Mouse (Mus musculus): Measurements from ENCODE around the gene Taar8b. TPM values are rescaled to one million over a fixed set of nuclear protein-coding genes. Genes with fewer than 3 reads are reported as not detected.

The Taar8b gene
- total RNA-seq, 2 experiments from 2014 or later, result not detected

GRCm38 (mm10) chr10:24049210-24049609, 42.9 kb downstream of the Taar8b start, which contains the start of gene Taar7f:
Gene Taar7f, plus strand, starts transcription at chr10:24049510.
- intact Hi-C loops (cut with DNase I), result no loop called here
- no peak for DNase-seq

Other genes with a start within 250 kb of the Taar8b start
- gene Vnn3, start 240.8 kb downstream of the Taar8b start, total RNA-seq (2021), result under 1 TPM in 1 of 2 experiments, not detected in 1; 0.20 TPM
- gene Vnn1, start 197.6 kb downstream of the Taar8b start, total RNA-seq (2021), result under 1 TPM; 0.32 to 0.38 TPM
- gene Taar1, start 171.9 kb downstream of the Taar8b start, total RNA-seq (2021), result not detected
- not detected for gene Taar2, start 153.7 kb downstream of the Taar8b start, total RNA-seq (2021)
- not detected for gene Taar3, start 142.7 kb downstream of the Taar8b start, total RNA-seq (2021)
- not detected for gene Taar4, start 131.8 kb downstream of the Taar8b start, total RNA-seq (2021)
- not detected for gene Taar5, start 121.6 kb downstream of the Taar8b start, total RNA-seq (2021)
- not detected for gene Taar6, start 106.6 kb downstream of the Taar8b start, total RNA-seq (2021)
- gene Taar7a, start 98.8 kb downstream of the Taar8b start, total RNA-seq (2021), result not detected
- gene Taar7b, start 92.4 kb downstream of the Taar8b start, total RNA-seq (2021), result not detected
- gene Taar7d, start 65.1 kb downstream of the Taar8b start, total RNA-seq (2021), result not detected
- not detected for gene Taar7e, start 54.7 kb downstream of the Taar8b start, total RNA-seq (2021)
- gene Taar7f, start 42.8 kb downstream of the Taar8b start, total RNA-seq (2021), result not detected
- not detected for gene Taar8a, start 15.8 kb downstream of the Taar8b start, total RNA-seq (2021)
- gene Taar8c, start 9.6 kb upstream of the Taar8b start, total RNA-seq (2021), result not detected
- gene Taar9, start 17.2 kb upstream of the Taar8b start, total RNA-seq (2021), result not detected
- gene Stx7, start 57.0 kb upstream of the Taar8b start, total RNA-seq (2021), result 100 to 1,000 TPM; 258 to 263 TPM
- 1 to 10 TPM; 4.3 to 5.1 TPM for gene Moxd1, start 131.2 kb upstream of the Taar8b start, total RNA-seq (2021)

Measured in left cerebral cortex, postnatal 4 days (tissue).